Mouse (Mus musculus): ENCODE data around the gene Ccdc69. TPM values are rescaled to one million over a fixed set of nuclear protein-coding genes. Genes with fewer than 3 reads are reported as not detected.
"Not testable (repeated sequence)": the region's sequence is repeated elsewhere in the genome, so short reads cannot be mapped to it uniquely, and the experiment has no call there.

Gene Ccdc69
- total RNA-seq, 2 experiments from 2014 or later, result 0.32 TPM; not detected in 1

GRCm38 (mm10) chr11:55109521-55110300 is 31.8 kb upstream of the Ccdc69 start:
- no peak overlapping the region for H3K27ac ChIP-seq
- no peak for TF ChIP-seq CTCF (IDR thresholded peaks at IDR 0.05)
- no peak overlapping the region for H3K4me3 ChIP-seq
- no peak for DNase-seq (ENCODE audit: extremely low spot score in 1 of 2, low spot score in 2 of 2)
- intact Hi-C loops (cut with DNase I), result no loop called here

- TF ChIP-seq CTCF (IDR thresholded peaks at IDR 0.05), result no peak
- DNase-seq (ENCODE audit: extremely low spot score in 1 of 2, low spot score in 2 of 2), result no peak
- H3K4me3 ChIP-seq, result no peak overlapping the region
- H3K27ac ChIP-seq, result no peak overlapping the region
- intact Hi-C loops (cut with DNase I), result no loop called here
Observed at GRCm38 (mm10) chr11:55106636-55107035, 28.7 kb upstream of the Ccdc69 start.

GRCm38 (mm10) chr11:55105389-55105788 is 27.5 kb upstream of the Ccdc69 start:
- intact Hi-C loops (cut with DNase I), result no loop called here

GRCm38 (mm10) chr11:55103229-55103628 is 25.3 kb upstream of the Ccdc69 start:
- intact Hi-C loops (cut with DNase I), result no loop called here
- no peak for DNase-seq (ENCODE audit: extremely low spot score in 1 of 2, low spot score in 2 of 2)
- Histone ChIP-seq H3K27ac (no peak overlapping the region), H3K4me3 (no peak overlapping the region)
- TF ChIP-seq CTCF (IDR thresholded peaks at IDR 0.05), result no peak

More at GRCm38 (mm10) chr11:55105389-55105788, 27.5 kb upstream of the Ccdc69 start:
- no peak overlapping the region for H3K27ac ChIP-seq
- no peak for TF ChIP-seq CTCF (IDR thresholded peaks at IDR 0.05)
- no peak for DNase-seq (ENCODE audit: extremely low spot score in 1 of 2, low spot score in 2 of 2)
- H3K4me3 ChIP-seq, result no peak overlapping the region

GRCm38 (mm10) chr11:55102015-55102414 is 24.1 kb upstream of the Ccdc69 start:
- H3K27ac ChIP-seq, result no peak overlapping the region
- TF ChIP-seq CTCF (IDR thresholded peaks at IDR 0.05), result no peak
- intact Hi-C loops (cut with DNase I), result no loop called here
- no peak overlapping the region for H3K4me3 ChIP-seq
- no peak for DNase-seq (ENCODE audit: extremely low spot score in 1 of 2, low spot score in 2 of 2)

GRCm38 (mm10) chr11:55099868-55100267 is 21.9 kb upstream of the Ccdc69 start:
- no peak for DNase-seq (ENCODE audit: extremely low spot score in 1 of 2, low spot score in 2 of 2)
- TF ChIP-seq CTCF (IDR thresholded peaks at IDR 0.05), result no peak
- intact Hi-C loops (cut with DNase I), result no loop called here
- H3K4me3 ChIP-seq, result no peak overlapping the region
- H3K27ac ChIP-seq, result no peak overlapping the region

GRCm38 (mm10) chr11:55099019-55099771 is 21.3 kb upstream of the Ccdc69 start:
- no peak overlapping the region for H3K27ac ChIP-seq
- no peak for TF ChIP-seq CTCF (IDR thresholded peaks at IDR 0.05)
- H3K4me3 ChIP-seq, result peak overlapping the region; percentile 96
- no peak for DNase-seq (ENCODE audit: extremely low spot score in 1 of 2, low spot score in 2 of 2)
- intact Hi-C loops (cut with DNase I), result no loop called here

- no peak for TF ChIP-seq CTCF (IDR thresholded peaks at IDR 0.05)
- H3K27ac ChIP-seq, result peak overlapping the region; percentile 90
- no peak for DNase-seq (ENCODE audit: extremely low spot score in 1 of 2, low spot score in 2 of 2)
- intact Hi-C loops (cut with DNase I), result no loop called here
- H3K4me3 ChIP-seq, result peak overlapping the region; percentile 96
Observed at GRCm38 (mm10) chr11:55098189-55098915, 20.4 kb upstream of the Ccdc69 start.

GRCm38 (mm10) chr11:55097463-55098188 is 19.7 kb upstream of the Ccdc69 start, which contains the start of gene Gm2a:
Gene Gm2a, plus strand, starts transcription at chr11:55098115.
- intact Hi-C loops (cut with DNase I), result no loop called here
- peak; percentile 91 to 93 for DNase-seq (ENCODE audit: extremely low spot score in 1 of 2, low spot score in 2 of 2)
- no peak for TF ChIP-seq CTCF (IDR thresholded peaks at IDR 0.05)
- Histone ChIP-seq H3K27ac (peak within 1 kb of the TSS; percentile 90), H3K4me3 (peak within 1 kb of the TSS; percentile 96)

GRCm38 (mm10) chr11:55096731-55097462 is 19.0 kb upstream of the Ccdc69 start:
- no peak for DNase-seq (ENCODE audit: extremely low spot score in 1 of 2, low spot score in 2 of 2)
- intact Hi-C loops (cut with DNase I), result no loop called here
- TF ChIP-seq CTCF (IDR thresholded peaks at IDR 0.05), result no peak
- Histone ChIP-seq H3K27ac (no peak overlapping the region; the same call in 1 of the 2 replicates), H3K4me3 (peak overlapping the region; percentile 22; the same call in 1 of the 2 replicates)

- H3K27ac ChIP-seq; H3K4me3 ChIP-seq; DNase-seq (ENCODE audit: extremely low spot score in 1 of 2, low spot score in 2 of 2); intact Hi-C loops (cut with DNase I): not testable (repeated sequence)
Observed at GRCm38 (mm10) chr11:55096296-55096695, 18.4 kb upstream of the Ccdc69 start.

Measured in left cerebral cortex, adult 2 months (tissue).